Mouse (Mus musculus) hindbrain, embryonic 15.5 days (tissue): ENCODE results near the gene Tubb4a. TPM values are rescaled to one million over a fixed set of nuclear protein-coding genes. Genes with fewer than 3 reads are reported as not detected.
"Not testable (repeated sequence)": the region's sequence is repeated elsewhere in the genome, so short reads cannot be mapped to it uniquely, and the experiment has no call there.

Experiments used
- ATAC-seq: fragments of 200-750 bp; cut with Nextera tagmentation; 2 replicates; pipeline ENCODE4 v1.8.0; 2017; ENCODE audit warnings: low read depth, moderate number of reproducible peaks, moderate TSS enrichment; ENCODE audit not compliant: low FRiP score
- H3K27ac ChIP-seq: fragments of 300-500 bp; sonication (generic); replicated peaks from 2 replicates; pipeline ENCODE4 v1.5.1; 2015; ENCODE audit warnings: mild to moderate bottlenecking, inconsistent platforms
- H3K27me3 ChIP-seq: fragments of 300-500 bp; sonication (generic); 2 replicates; pipeline ENCODE4 v1.6.1; 2015; ENCODE audit warnings: control low read depth, inconsistent platforms
- H3K36me3 ChIP-seq: fragments of 300-500 bp; sonication (generic); 2 replicates; pipeline ENCODE4 v1.6.1; 2015; ENCODE audit warnings: control low read depth, inconsistent platforms
- H3K4me1 ChIP-seq: fragments of 300-500 bp; sonication (generic); replicated peaks from 2 replicates; pipeline ENCODE4 v1.6.1; 2015; ENCODE audit warnings: control low read depth, inconsistent platforms
- H3K4me2 ChIP-seq: fragments of 300-500 bp; sonication (generic); 2 replicates; pipeline ENCODE4 v1.6.1; 2015; ENCODE audit warnings: moderate library complexity, mild to moderate bottlenecking, inconsistent platforms
- H3K4me3 ChIP-seq: fragments of 300-500 bp; sonication (generic); 2 replicates; pipeline ENCODE4 v1.5.1; 2015; ENCODE audit warnings: mild to moderate bottlenecking, inconsistent platforms
- H3K9ac ChIP-seq: fragments of 300-500 bp; sonication (generic); 2 replicates; pipeline ENCODE4 v1.6.1; 2015; ENCODE audit warnings: inconsistent platforms
- H3K9me3 ChIP-seq: fragments of 300-500 bp; sonication (generic); 2 replicates; pipeline ENCODE4 v1.6.1; 2016; ENCODE audit warnings: control low read depth, inconsistent platforms
- whole genome bisulfite sequencing: fragments of 180-500 bp; shearing (Covaris S2); methylation state at CpG from one replicate; pipeline ENCODE4 v1.1.7; 2015; 5-methylcytosine and 5-hydroxymethylcytosine counted together
- polyA plus RNA-seq: library from polyadenylated mRNA; unstranded; fragments of >200 nt; fragmentation: Nextera tagmentation; extraction: Ambion mirVana; gene quantifications from 2 replicates; pipeline ENCODE4 v1.2.1, GENCODE M21; 2015

Gene Tubb4a
- polyA plus RNA-seq, result 329 and 394 TPM in 2 replicates

DNA sequence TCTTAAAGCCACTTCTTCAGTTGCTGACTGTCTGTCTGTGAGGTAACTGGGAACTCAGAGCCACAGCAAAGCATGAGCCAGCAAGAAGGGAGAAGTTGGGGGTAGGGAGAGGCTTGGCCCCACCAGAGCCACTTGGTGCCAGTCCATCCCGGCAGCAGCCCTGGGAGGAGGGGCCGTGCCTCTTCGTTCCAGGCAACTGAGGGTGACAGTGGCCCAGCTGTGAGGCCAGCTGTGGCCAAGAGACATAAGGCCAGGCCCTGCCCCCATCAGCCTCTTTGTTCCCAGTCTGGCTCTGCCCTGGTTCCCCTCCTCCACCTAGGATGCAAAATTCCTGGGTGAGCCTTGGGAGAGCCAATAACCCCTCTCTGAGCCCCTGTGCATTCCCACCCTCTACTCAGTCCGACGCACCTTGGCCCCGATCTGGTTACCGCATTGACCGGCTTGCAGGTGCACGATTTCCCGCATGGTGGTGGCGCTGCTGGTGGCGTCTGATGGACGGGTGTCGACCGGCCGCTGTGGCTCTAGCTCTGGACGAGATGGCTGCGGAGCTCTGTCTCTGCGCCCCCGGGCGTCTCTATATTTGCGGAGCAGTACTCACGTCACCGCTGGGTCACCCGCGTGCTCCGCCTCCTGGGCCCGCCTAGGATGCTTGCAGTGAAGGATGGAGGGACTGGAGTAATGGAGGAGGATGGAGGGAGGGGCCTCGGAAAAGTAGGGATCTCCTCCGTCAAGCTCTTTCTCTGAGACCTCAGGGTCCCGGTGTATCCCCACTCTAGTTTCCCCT, at the start of gene Tubb4a:
Tubb4a (minus strand) TSS at position 734 of the 784 bp plus-strand sequence.
- Histone ChIP-seq H3K4me2 (peak within 1 kb of the TSS; percentile 66), H3K27me3 (no peaks in the 10 kb centered on the region), H3K9ac (peak within 1 kb of the TSS; percentile 72), H3K36me3 (0 out of 2 replicates have a peak, but pooled peaks cover 7% of the 10 kb centered on the region), H3K27ac (peak within 1 kb of the TSS; percentile 83), H3K4me3 (peak within 1 kb of the TSS; percentile 57), H3K4me1 (peaks cover 30% of the 10 kb centered on the region), H3K9me3 (no peaks in the 10 kb centered on the region)
- ATAC-seq, result peak; percentile 95
- WGBS, result under 1% methylated on average over 31 of the region's 31 CpGs

DNA sequence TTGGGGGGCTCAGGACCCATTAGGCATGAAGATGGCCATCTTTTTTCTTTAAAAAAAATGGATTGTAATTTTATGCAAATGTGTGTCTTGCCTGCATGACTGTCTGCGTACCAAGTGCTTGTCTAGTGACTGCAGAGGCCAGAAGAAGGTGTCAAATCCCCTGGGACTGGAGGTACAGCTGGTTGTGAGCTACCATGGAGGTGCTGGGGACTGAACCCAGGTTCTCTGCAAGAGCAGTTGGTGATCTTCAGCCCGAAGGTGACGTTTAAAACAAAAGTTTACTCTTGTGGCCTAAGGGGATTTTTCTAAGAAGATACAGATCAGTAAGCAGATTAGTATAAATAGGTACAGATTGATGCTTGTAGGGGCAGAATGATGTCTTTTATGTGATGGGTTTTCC, 48.1 kb upstream of the Tubb4a start:
- 86% methylated on average over 3 of the region's 3 CpGs for WGBS
- no peaks in the 10 kb centered on the region for H3K4me1 ChIP-seq
- H3K9ac ChIP-seq, result no peak overlapping the region
- no peak for ATAC-seq
- no peaks in the 10 kb centered on the region for H3K9me3 ChIP-seq
- H3K36me3 ChIP-seq, result no peaks in the 10 kb centered on the region
- no peaks in the 10 kb centered on the region for H3K27me3 ChIP-seq
- H3K4me3 ChIP-seq, result no peak overlapping the region
- H3K27ac ChIP-seq, result no peak overlapping the region
- H3K4me2 ChIP-seq, result no peak overlapping the region

DNA sequence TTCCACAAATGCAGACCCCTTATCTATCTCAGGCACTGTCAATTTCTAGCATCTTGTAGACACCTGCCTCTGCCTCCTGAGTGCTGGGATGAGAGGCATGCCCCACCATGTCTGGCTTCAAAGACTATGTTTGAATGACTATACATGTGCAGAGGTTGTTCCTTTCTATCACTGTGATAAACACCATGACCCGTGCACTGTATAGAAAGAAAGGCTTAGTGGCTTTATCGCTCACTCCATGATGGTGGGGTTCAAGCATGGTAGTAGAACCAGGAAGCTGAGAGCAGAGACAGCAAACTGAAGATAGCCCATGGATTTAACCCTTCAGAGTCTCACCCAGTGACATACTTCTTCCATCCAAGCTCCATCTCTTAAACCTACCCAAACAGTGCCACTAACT, 47.1 kb upstream of the Tubb4a start:
- WGBS, result 83% methylated on average over 2 of the region's 2 CpGs
- ATAC-seq, result no peak

DNA sequence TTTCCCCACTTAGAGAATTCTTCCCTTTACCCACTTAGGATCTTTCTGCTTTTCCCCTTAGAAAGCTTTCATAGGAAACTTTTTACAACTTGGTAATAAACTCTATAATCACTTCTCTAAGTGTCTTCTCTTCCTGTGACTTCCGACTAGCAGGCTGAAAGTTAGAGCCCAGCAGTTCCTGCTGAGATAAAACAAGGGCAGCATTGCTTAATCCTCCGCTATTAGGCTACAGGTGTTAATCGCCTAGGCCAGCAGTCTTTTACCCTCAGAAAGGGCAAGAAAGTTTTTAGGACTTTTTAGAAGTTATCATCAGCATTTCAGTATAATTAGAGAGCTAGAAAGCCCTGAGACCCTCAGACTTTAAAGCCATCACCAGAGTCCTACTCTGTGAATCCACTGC, 46.4 kb upstream of the Tubb4a start:
- H3K36me3 ChIP-seq, H3K9ac ChIP-seq, ATAC-seq, H3K4me1 ChIP-seq, H3K9me3 ChIP-seq, H3K27me3 ChIP-seq, H3K4me2 ChIP-seq, H3K27ac ChIP-seq, H3K4me3 ChIP-seq: not testable (repeated sequence)
- 35% methylated on average over 3 of the region's 3 CpGs for WGBS

More for the DNA sequence above, 47.1 kb upstream of the Tubb4a start:
- Histone ChIP-seq H3K36me3 (no peaks in the 10 kb centered on the region), H3K4me2 (no peak overlapping the region), H3K9ac (no peak overlapping the region), H3K9me3 (no peaks in the 10 kb centered on the region), H3K27me3 (no peaks in the 10 kb centered on the region), H3K27ac (no peak overlapping the region), H3K4me3 (no peak overlapping the region), H3K4me1 (no peaks in the 10 kb centered on the region)

DNA sequence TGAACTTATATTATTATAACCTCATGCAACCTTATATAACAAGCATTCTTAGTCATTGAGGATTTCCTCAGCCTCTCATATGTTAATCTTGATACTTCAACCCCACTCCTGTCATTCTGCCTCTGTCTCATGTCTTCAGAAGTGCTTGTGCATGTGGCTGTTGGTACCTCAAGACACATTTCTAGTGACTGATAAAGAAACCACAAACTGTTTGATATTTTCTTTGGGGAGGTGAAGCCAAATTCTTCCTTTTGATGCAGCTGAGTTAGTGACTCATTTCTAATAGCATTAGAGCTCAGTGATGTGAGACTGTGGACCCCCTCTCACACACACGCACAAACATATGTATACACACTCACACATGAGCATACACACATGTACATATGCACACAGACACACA, 44.2 kb upstream of the Tubb4a start:
- Histone ChIP-seq H3K27ac (no peak overlapping the region), H3K9me3 (no peaks in the 10 kb centered on the region), H3K4me2 (no peak overlapping the region), H3K27me3 (no peaks in the 10 kb centered on the region), H3K9ac (no peak overlapping the region), H3K36me3 (no peaks in the 10 kb centered on the region), H3K4me1 (no peaks in the 10 kb centered on the region), H3K4me3 (no peak overlapping the region)
- no peak for ATAC-seq
- WGBS, result 92% methylated on average over 1 of the region's 1 CpGs

DNA sequence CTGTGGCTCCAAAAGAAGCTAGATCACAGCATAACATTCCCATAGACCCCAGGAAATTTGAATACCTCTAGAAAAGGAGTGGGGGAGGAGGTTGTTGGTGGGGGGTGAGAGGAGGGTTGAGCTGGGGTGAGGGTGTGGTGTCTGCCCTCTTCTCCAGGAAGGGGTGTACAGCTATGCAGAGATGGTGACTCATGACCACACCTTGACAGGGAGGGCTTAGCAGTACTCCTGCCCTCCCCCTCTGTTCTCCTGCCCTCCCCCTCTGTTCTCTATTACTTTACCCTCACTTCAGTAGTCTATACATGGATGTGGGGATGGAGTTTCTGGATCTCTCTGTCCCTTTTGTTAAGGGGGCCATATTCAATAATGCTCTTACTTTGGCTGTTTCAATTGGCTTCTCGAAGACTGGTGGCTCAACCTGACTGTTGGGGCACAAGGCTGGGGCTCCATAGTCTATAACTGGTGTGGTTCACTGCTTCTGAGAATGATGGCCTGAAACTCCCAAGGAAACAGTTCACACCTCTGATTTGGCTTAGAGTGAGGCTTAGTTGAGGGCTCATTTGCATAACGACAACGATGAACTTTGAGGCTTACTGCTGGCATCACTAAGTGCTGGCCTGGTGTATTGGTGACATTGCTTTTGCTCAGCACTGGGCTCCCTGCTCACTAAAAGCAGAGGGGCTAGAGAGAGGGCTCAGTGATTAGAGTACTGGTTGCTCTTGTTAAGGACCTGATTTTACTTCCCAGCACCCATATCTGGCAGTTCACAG, 38.5 kb upstream of the Tubb4a start:
- no peaks in the 10 kb centered on the region for H3K4me1 ChIP-seq
- H3K4me2 ChIP-seq, result no peak overlapping the region
- WGBS, result 68% methylated on average over 3 of the region's 3 CpGs
- no peak overlapping the region for H3K9ac ChIP-seq
- H3K36me3 ChIP-seq, result no peaks in the 10 kb centered on the region
- H3K27ac ChIP-seq, result no peak overlapping the region
- no peak for ATAC-seq
- no peak overlapping the region for H3K4me3 ChIP-seq
- no peaks in the 10 kb centered on the region for H3K27me3 ChIP-seq
- no peaks in the 10 kb centered on the region for H3K9me3 ChIP-seq

DNA sequence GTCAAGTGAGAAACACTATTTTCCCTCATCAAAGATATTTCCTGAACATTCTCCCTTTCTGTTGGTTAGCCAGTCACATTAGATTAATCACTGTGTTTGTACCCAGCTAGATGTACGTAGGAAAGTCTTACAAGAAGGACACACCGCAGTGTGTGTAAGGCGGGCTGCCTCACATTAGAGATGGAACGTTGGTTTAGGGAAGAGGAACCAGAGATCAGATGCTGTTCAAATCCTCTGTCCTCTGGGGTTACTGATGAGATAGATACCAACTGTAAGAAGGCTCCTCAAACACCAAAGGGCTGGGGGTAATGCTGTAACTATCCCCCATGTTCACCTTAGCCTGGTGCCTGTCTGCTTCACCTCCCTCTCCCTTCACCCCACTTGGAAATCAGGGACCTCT, 37.2 kb upstream of the Tubb4a start:
- Histone ChIP-seq H3K27ac (no peak overlapping the region), H3K9ac (no peak overlapping the region), H3K4me2 (no peak overlapping the region), H3K9me3 (no peaks in the 10 kb centered on the region), H3K4me3 (no peak overlapping the region), H3K27me3 (no peaks in the 10 kb centered on the region), H3K36me3 (no peaks in the 10 kb centered on the region), H3K4me1 (no peaks in the 10 kb centered on the region)
- ATAC-seq, result no peak
- 85% methylated on average over 4 of the region's 4 CpGs for WGBS

DNA sequence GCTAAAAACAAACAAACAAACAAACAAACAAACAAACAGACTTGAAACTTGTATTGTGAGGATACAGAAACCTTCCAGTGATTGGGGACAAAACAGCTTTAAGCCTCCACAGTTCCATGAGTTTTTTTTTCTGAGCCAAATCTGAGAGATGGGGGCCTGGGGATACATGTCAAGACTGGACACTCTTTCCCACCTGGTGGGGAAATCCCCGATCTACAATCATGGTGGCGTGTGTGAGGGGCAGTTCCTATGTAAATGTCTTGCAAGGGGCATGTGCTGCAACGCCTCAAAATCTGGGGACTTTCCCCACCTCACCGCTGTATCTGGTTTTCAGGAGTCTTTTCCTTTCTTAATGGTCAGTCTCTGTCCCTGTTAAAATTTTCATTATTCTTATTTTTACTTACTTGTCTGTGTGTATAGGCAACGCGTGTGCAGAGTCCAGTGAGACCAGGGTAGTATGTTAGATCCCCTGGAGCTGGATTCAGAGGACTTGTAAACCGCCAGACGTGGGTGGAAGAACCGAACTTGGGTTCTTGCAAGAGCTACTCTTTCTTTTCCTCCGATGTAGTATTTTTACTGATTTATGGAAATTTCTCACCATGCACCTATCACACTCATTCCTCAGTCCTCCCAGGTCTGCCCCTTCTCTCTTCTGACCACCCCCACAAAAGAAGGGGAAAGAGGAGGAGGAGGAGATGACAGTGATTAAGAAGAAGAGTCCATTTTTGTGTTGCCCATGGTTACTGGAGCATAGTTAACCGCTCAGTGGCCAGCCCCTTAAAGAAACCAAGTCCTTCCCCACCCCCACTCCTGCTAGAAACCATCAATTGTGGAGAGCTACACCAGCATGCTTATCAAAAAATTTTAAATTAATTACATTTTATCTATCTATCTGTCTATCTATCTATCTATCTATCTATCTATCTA, 35.9 kb upstream of the Tubb4a start:
- no peaks in the 10 kb centered on the region for H3K4me1 ChIP-seq
- H3K9me3 ChIP-seq, result no peaks in the 10 kb centered on the region
- no peak overlapping the region for H3K4me2 ChIP-seq
- H3K36me3 ChIP-seq, result no peaks in the 10 kb centered on the region
- no peak overlapping the region for H3K27ac ChIP-seq
- H3K9ac ChIP-seq, result no peak overlapping the region
- H3K4me3 ChIP-seq, result no peak overlapping the region
- no peak for ATAC-seq
- 88% methylated on average over 11 of the region's 11 CpGs for WGBS
- H3K27me3 ChIP-seq, result no peaks in the 10 kb centered on the region

DNA sequence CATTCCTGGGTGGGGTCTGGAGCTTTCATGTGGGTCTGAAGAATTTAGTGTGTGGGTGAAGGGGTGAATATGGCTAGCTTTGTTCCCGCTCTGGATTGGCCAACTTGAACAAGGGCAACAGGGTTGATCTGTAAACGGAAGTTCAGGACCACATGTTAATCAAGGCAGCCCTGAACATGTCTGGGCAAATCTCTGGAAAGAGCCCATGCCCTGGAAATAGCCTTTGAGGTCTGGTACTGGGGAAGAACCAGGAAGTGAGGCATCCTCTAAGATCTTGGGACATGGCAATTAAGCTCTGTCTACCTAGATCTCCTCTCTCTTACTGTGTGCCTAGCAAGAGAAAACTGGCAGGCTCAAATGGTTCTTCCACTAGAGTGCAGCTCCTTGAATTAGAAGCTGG, 34.3 kb upstream of the Tubb4a start:
- WGBS, result 85% methylated on average over 2 of the region's 2 CpGs
- H3K4me3 ChIP-seq, result no peak overlapping the region
- ATAC-seq, result no peak
- H3K4me1 ChIP-seq, result no peaks in the 10 kb centered on the region
- H3K9me3 ChIP-seq, result no peaks in the 10 kb centered on the region
- no peaks in the 10 kb centered on the region for H3K36me3 ChIP-seq
- H3K4me2 ChIP-seq, result no peak overlapping the region
- no peaks in the 10 kb centered on the region for H3K27me3 ChIP-seq
- H3K27ac ChIP-seq, result no peak overlapping the region
- no peak overlapping the region for H3K9ac ChIP-seq

DNA sequence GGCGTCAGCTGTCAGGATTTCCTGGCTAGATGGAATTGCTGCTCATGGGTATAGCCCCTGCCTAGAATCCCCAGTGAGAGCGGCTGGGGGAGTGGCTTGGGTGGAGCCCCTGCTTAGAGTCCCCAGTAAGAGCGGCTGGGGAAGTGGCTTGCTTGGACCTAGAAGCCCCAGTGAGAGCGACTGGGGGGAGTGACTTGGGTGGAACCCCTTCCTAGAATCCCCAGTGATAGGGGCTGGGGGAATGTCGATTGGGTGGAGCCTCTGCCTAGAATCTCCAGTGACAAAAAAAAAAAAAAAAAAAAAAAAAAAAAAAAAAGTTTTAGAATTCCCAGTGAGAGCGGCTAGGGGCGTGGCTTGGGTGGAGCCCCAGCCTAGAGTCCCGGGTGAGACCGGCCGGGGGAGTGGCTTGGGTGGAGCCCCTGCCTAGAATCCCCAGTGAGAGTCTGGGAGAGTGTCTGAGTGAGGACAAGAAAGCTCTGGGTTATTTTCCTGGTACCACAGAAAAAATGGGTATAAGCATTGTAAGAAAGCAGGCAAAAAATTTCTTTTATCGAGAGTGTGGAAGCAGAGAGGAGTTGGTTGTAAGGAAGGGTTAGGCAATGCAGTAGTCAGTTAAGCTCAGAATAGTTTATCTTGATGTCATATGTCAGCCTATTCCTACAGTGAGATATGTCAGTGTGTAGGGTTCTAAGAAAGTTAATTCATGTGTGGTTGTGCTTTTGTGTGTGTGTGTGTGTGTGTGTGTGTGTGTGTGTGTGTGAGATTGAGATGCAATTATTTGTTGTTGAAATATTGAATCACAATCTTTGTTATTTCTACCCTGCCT, 31.2 kb upstream of the Tubb4a start:
- 1% methylated on average over 11 of the region's 11 CpGs for WGBS
- H3K27ac ChIP-seq, result no peak overlapping the region
- no peaks in the 10 kb centered on the region for H3K27me3 ChIP-seq
- no peak overlapping the region for H3K9ac ChIP-seq
- H3K4me3 ChIP-seq, result no peak overlapping the region
- no peaks in the 10 kb centered on the region for H3K4me1 ChIP-seq
- ATAC-seq, result peak; percentile 51; the same call in 1 of the 2 replicates
- no peak overlapping the region for H3K4me2 ChIP-seq
- no peaks in the 10 kb centered on the region for H3K36me3 ChIP-seq
- H3K9me3 ChIP-seq, result no peaks in the 10 kb centered on the region

DNA sequence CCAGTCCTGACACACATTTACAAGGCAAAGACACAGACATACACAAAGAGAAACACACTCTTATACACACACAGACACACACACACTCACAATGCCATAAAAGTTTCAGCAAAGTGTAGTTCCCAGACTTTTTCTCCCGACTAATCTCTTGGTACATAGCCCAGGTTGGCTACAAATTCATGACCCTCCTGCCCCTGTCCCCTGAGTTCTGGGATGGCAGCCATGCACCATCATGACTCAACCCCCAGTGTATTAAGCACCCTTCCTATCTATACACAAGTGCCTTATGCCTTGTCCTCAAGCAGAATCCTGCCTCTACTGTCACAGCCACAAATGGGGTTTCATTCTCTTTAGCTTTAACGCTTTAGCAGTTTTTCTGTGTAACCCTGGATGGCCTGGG, 29.2 kb upstream of the Tubb4a start:
- Histone ChIP-seq H3K4me2 (no peak overlapping the region), H3K4me1 (no peaks in the 10 kb centered on the region), H3K9ac (no peak overlapping the region), H3K27me3 (no peaks in the 10 kb centered on the region), H3K27ac (no peak overlapping the region), H3K9me3 (no peaks in the 10 kb centered on the region), H3K4me3 (no peak overlapping the region), H3K36me3 (no peaks in the 10 kb centered on the region)
- no peak for ATAC-seq
- WGBS, result 76% methylated on average over 2 of the region's 2 CpGs
